Mouse (Mus musculus): ENCODE measurements around the gene Fam186b. TPM values are rescaled to one million over a fixed set of nuclear protein-coding genes. Genes with fewer than 3 reads are reported as not detected.

The Fam186b gene
- polyA plus RNA-seq, 1 experiment from 2014 or later: not detected

GRCm38 (mm10) chr15:99318861-99319410 is 23.2 kb upstream of the Fam186b start:
- Histone ChIP-seq H3K36me3 (ENCODE audit: control insufficient read depth, insufficient read depth, low read length) (peaks cover 38% of the 10 kb centered on the region), H3K9ac (ENCODE audit: low read length) (no peak overlapping the region), H3K27me3 (ENCODE audit: control insufficient read depth, insufficient read depth, low read length) (no peaks in the 10 kb centered on the region), H3K27ac (replicated peaks) (peak overlapping the region; percentile 74), H3K4me1 (replicated peaks; ENCODE audit: control insufficient read depth, insufficient read depth) (no peaks in the 10 kb centered on the region), H3K4me3 (ENCODE audit: low read depth, low read length) (no peak overlapping the region), H3K9me3 (ENCODE audit: control insufficient read depth, low read length) (no peaks in the 10 kb centered on the region), H3K4me2 (replicated peaks; ENCODE audit: low read depth) (no peak overlapping the region)
- 79% methylated on average over 14 of the region's 14 CpGs for WGBS
- TF ChIP-seq CTCF (IDR thresholded peaks at IDR 0.05; ENCODE audit: low read depth) (no peak), EP300 (optimal IDR thresholded peaks at IDR 0.05) (no peak)
- DNase-seq (ENCODE audit: low spot score) (no peak), ATAC-seq (ENCODE audit: low FRiP score, low TSS enrichment) (no peak)

- Histone ChIP-seq H3K27ac (replicated peaks) (peak overlapping the region; percentile 74), H3K36me3 (ENCODE audit: control insufficient read depth, insufficient read depth, low read length) (peaks cover 38% of the 10 kb centered on the region), H3K27me3 (ENCODE audit: control insufficient read depth, insufficient read depth, low read length) (no peaks in the 10 kb centered on the region), H3K4me2 (replicated peaks; ENCODE audit: low read depth) (no peak overlapping the region), H3K4me3 (ENCODE audit: low read depth, low read length) (no peak overlapping the region), H3K9ac (ENCODE audit: low read length) (no peak overlapping the region), H3K9me3 (ENCODE audit: control insufficient read depth, low read length) (no peaks in the 10 kb centered on the region), H3K4me1 (replicated peaks; ENCODE audit: control insufficient read depth, insufficient read depth) (no peaks in the 10 kb centered on the region)
- WGBS: 87% methylated on average over 6 of the region's 6 CpGs
- TF ChIP-seq EP300 (optimal IDR thresholded peaks at IDR 0.05) (no peak), CTCF (IDR thresholded peaks at IDR 0.05; ENCODE audit: low read depth) (no peak)
- no peak for ATAC-seq (ENCODE audit: low FRiP score, low TSS enrichment)
- no peak for DNase-seq (ENCODE audit: low spot score)
Observed at GRCm38 (mm10) chr15:99318071-99318470, 22.4 kb upstream of the Fam186b start.

GRCm38 (mm10) chr15:99317267-99317651 is 21.6 kb upstream of the Fam186b start:
- Histone ChIP-seq H3K27ac (replicated peaks) (peak overlapping the region; percentile 74; the same call in 1 of the 2 replicates), H3K4me1 (replicated peaks; ENCODE audit: control insufficient read depth, insufficient read depth) (no peaks in the 10 kb centered on the region), H3K27me3 (ENCODE audit: control insufficient read depth, insufficient read depth, low read length) (no peaks in the 10 kb centered on the region), H3K4me2 (replicated peaks; ENCODE audit: low read depth) (no peak overlapping the region), H3K9me3 (ENCODE audit: control insufficient read depth, low read length) (no peaks in the 10 kb centered on the region), H3K36me3 (ENCODE audit: control insufficient read depth, insufficient read depth, low read length) (peaks cover 38% of the 10 kb centered on the region), H3K9ac (ENCODE audit: low read length) (peak overlapping the region; percentile 41; the same call in 1 of the 2 replicates), H3K4me3 (ENCODE audit: low read depth, low read length) (no peak overlapping the region)
- DNase-seq (ENCODE audit: low spot score) (no peak), ATAC-seq (ENCODE audit: low FRiP score, low TSS enrichment) (peak; percentile 50; the same call in 1 of the 2 replicates)
- TF ChIP-seq EP300 (optimal IDR thresholded peaks at IDR 0.05) (no peak), CTCF (IDR thresholded peaks at IDR 0.05; ENCODE audit: low read depth) (peak; percentile 45)
- 62% methylated on average over 2 of the region's 2 CpGs for WGBS

GRCm38 (mm10) chr15:99316314-99317266 is 20.9 kb upstream of the Fam186b start:
- Histone ChIP-seq H3K4me3 (ENCODE audit: low read depth, low read length) (no peak overlapping the region), H3K27me3 (ENCODE audit: control insufficient read depth, insufficient read depth, low read length) (no peaks in the 10 kb centered on the region), H3K9ac (ENCODE audit: low read length) (no peak overlapping the region), H3K4me2 (replicated peaks; ENCODE audit: low read depth) (no peak overlapping the region), H3K27ac (replicated peaks) (peak overlapping the region; percentile 31; the same call in 1 of the 2 replicates), H3K36me3 (ENCODE audit: control insufficient read depth, insufficient read depth, low read length) (peaks cover 36% of the 10 kb centered on the region), H3K9me3 (ENCODE audit: control insufficient read depth, low read length) (no peaks in the 10 kb centered on the region), H3K4me1 (replicated peaks; ENCODE audit: control insufficient read depth, insufficient read depth) (no peaks in the 10 kb centered on the region)
- DNase-seq (ENCODE audit: low spot score): peak; percentile 72
- 63% methylated on average over 16 of the region's 16 CpGs for WGBS
- peak; percentile 57; the same call in 1 of the 2 replicates for ATAC-seq (ENCODE audit: low FRiP score, low TSS enrichment)
- no peak for TF ChIP-seq EP300 (optimal IDR thresholded peaks at IDR 0.05)
- TF ChIP-seq CTCF (IDR thresholded peaks at IDR 0.05; ENCODE audit: low read depth): peak; percentile 91

- no peak for TF ChIP-seq CTCF (IDR thresholded peaks at IDR 0.05; ENCODE audit: low read depth)
- TF ChIP-seq EP300 (optimal IDR thresholded peaks at IDR 0.05): no peak
- H3K27me3 ChIP-seq (ENCODE audit: control insufficient read depth, insufficient read depth, low read length): no peaks in the 10 kb centered on the region
- ATAC-seq (ENCODE audit: low FRiP score, low TSS enrichment) (no peak; the same call in 1 of the 2 replicates), DNase-seq (ENCODE audit: low spot score) (no peak)
- no peaks in the 10 kb centered on the region for H3K4me1 ChIP-seq (replicated peaks; ENCODE audit: control insufficient read depth, insufficient read depth)
- no peaks in the 10 kb centered on the region for H3K9me3 ChIP-seq (ENCODE audit: control insufficient read depth, low read length)
- H3K36me3 ChIP-seq (ENCODE audit: control insufficient read depth, insufficient read depth, low read length): peaks cover 40% of the 10 kb centered on the region
- no peak overlapping the region for H3K27ac ChIP-seq (replicated peaks)
- no peak overlapping the region for H3K4me3 ChIP-seq (ENCODE audit: low read depth, low read length)
- WGBS: 87% methylated on average over 16 of the region's 16 CpGs
- H3K9ac ChIP-seq (ENCODE audit: low read length): no peak overlapping the region
- no peak overlapping the region for H3K4me2 ChIP-seq (replicated peaks; ENCODE audit: low read depth)
Observed at GRCm38 (mm10) chr15:99314891-99315290, 19.2 kb upstream of the Fam186b start.

Data from stomach, postnatal 0 days (tissue).